Mouse (Mus musculus): ENCODE measurements around the gene Parp8.
"Not testable (repeated sequence)": the region's sequence is repeated elsewhere in the genome, so short reads cannot be mapped to it uniquely, and the experiment has no call there.

Parp8 gene

GRCm38 (mm10) chr13:116962480-116963462, 62.6 kb downstream of the Parp8 start:
- no peak for DNase-seq (ENCODE audit: low read depth, low spot score)

GRCm38 (mm10) chr13:116958776-116959589, 66.4 kb downstream of the Parp8 start:
- no peak for DNase-seq (ENCODE audit: low read depth, low spot score)

GRCm38 (mm10) chr13:116957577-116957976, 67.8 kb downstream of the Parp8 start:
- DNase-seq (ENCODE audit: low read depth, low spot score): no peak

- DNase-seq (ENCODE audit: low read depth, low spot score): no peak
Observed at GRCm38 (mm10) chr13:116951336-116951735, 74.0 kb downstream of the Parp8 start.

GRCm38 (mm10) chr13:116949527-116949926, 75.8 kb downstream of the Parp8 start:
- no peak for DNase-seq (ENCODE audit: low read depth, low spot score)

GRCm38 (mm10) chr13:116949056-116949455, 76.3 kb downstream of the Parp8 start:
- DNase-seq (ENCODE audit: low read depth, low spot score): no peak

GRCm38 (mm10) chr13:116948299-116948659, 77.1 kb downstream of the Parp8 start:
- no peak for DNase-seq (ENCODE audit: low read depth, low spot score)

- no peak for DNase-seq (ENCODE audit: low read depth, low spot score)
Observed at GRCm38 (mm10) chr13:116947611-116948298, 77.6 kb downstream of the Parp8 start.

- no peak for DNase-seq (ENCODE audit: low read depth, low spot score)
Observed at GRCm38 (mm10) chr13:116946566-116946965, 78.8 kb downstream of the Parp8 start.

GRCm38 (mm10) chr13:116941280-116942015, 83.9 kb downstream of the Parp8 start:
- DNase-seq (ENCODE audit: low read depth, low spot score): no peak

GRCm38 (mm10) chr13:116940761-116941160, 84.6 kb downstream of the Parp8 start:
- DNase-seq (ENCODE audit: low read depth, low spot score): no peak

- DNase-seq (ENCODE audit: low read depth, low spot score): not testable (repeated sequence)
Observed at GRCm38 (mm10) chr13:116937019-116937418, 88.3 kb downstream of the Parp8 start.

- DNase-seq (ENCODE audit: low read depth, low spot score): no peak
Observed at GRCm38 (mm10) chr13:116917387-116917930, 107.9 kb downstream of the Parp8 start.

GRCm38 (mm10) chr13:116908284-116908683, 117.1 kb downstream of the Parp8 start:
- DNase-seq (ENCODE audit: low read depth, low spot score): no peak

- no peak for DNase-seq (ENCODE audit: low read depth, low spot score)
Observed at GRCm38 (mm10) chr13:116903394-116903793, 121.9 kb downstream of the Parp8 start.

GRCm38 (mm10) chr13:116898395-116898794, 126.9 kb downstream of the Parp8 start:
- DNase-seq (ENCODE audit: low read depth, low spot score): no peak

GRCm38 (mm10) chr13:116897711-116898110, 127.6 kb downstream of the Parp8 start:
- no peak for DNase-seq (ENCODE audit: low read depth, low spot score)

GRCm38 (mm10) chr13:116884422-116884942, 140.9 kb downstream of the Parp8 start:
- no peak for DNase-seq (ENCODE audit: low read depth, low spot score)

GRCm38 (mm10) chr13:116882226-116882625, 143.1 kb downstream of the Parp8 start:
- DNase-seq (ENCODE audit: low read depth, low spot score): no peak

- DNase-seq (ENCODE audit: low read depth, low spot score): peak; percentile 80
Observed at GRCm38 (mm10) chr13:116879580-116880192, 145.7 kb downstream of the Parp8 start.

Data from telencephalon, adult 2 months (tissue).